Mouse (Mus musculus) effector memory CD4-positive, alpha-beta T cell, adult 5 months (primary cell): ENCODE results near the gene Cdkn1c. TPM values are rescaled to one million over a fixed set of nuclear protein-coding genes. Genes with fewer than 3 reads are reported as not detected.

Source experiments
- polyA plus RNA-seq: library from polyadenylated mRNA; unstranded; fragments of 100-300 nt; shearing (Covaris generic); gene quantifications from one replicate; pipeline ENCODE4 v1.2.1, GENCODE M21; 2017

The Cdkn1c gene
- 5.6 TPM for polyA plus RNA-seq

GRCm38 (mm10) chr7:143460874-143461273 is at the start of gene Cdkn1c:
Gene Cdkn1c, minus strand, starts transcription at chr7:143461050.

GRCm38 (mm10) chr7:143502418-143503200 is 41.8 kb upstream of the Cdkn1c start, which contains the start of gene Phlda2:
Gene Phlda2, minus strand, starts transcription at chr7:143503150.

DNA sequence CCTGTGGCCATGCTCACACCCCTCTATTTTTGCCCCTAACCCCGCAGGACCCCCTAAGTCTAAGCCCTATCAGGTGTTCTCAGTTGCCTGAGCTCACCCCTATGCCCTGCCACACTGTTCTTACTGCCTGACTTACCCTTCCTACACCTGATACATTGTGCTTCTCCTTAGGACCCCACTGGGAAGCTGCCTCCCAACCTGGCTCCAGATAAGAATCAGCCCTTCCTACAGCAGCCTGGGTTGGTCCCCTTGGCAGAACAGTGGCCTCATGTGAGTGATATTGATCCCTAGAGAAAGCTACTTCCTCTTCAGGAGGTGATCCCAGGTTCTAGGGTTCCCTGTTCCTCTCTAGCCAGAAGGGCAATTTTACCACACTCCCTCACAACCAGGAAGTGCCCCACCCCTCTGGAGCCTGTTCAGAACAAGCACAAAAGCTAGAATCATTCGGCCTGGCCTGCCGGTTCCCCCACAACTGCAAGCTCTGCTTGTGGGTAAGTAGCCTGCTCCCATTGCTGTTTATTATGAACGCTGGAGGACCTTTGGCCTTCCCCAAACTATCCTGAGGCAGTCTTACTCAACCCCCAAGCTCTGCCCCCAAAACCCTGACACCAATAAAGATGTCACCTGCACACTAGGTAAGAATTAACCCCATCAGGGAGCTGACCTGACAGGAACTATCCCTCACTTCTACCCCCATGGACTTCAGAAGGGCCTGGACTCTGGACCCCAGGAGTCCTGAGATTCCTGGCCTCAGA is 12.7 kb upstream of the Cdkn1c start, which contains the start of gene Slc22a18:
Gene Slc22a18, plus strand, starts transcription at position 390 of the 755 bp plus-strand sequence.

Other genes with a start within 250 kb of the Cdkn1c start
- gene Slc22a18, start 12.7 kb upstream of the Cdkn1c start, polyA plus RNA-seq, result not detected
- gene Phlda2, start 42.1 kb upstream of the Cdkn1c start, polyA plus RNA-seq, result not detected
- gene Nap1l4, start 88.1 kb upstream of the Cdkn1c start, polyA plus RNA-seq, result 285 TPM
- 44.2 TPM for gene Cars, start 139.0 kb upstream of the Cdkn1c start, polyA plus RNA-seq
- 48.8 TPM for gene Tnfrsf26, start 167.7 kb upstream of the Cdkn1c start, polyA plus RNA-seq
- 14.9 TPM for gene Tnfrsf22, start 188.6 kb upstream of the Cdkn1c start, polyA plus RNA-seq
- 20.1 TPM for gene Tnfrsf23, start 224.8 kb upstream of the Cdkn1c start, polyA plus RNA-seq